8 mouse cellular contexts compared by ENCODE assay signal in the genomic region with DNA sequence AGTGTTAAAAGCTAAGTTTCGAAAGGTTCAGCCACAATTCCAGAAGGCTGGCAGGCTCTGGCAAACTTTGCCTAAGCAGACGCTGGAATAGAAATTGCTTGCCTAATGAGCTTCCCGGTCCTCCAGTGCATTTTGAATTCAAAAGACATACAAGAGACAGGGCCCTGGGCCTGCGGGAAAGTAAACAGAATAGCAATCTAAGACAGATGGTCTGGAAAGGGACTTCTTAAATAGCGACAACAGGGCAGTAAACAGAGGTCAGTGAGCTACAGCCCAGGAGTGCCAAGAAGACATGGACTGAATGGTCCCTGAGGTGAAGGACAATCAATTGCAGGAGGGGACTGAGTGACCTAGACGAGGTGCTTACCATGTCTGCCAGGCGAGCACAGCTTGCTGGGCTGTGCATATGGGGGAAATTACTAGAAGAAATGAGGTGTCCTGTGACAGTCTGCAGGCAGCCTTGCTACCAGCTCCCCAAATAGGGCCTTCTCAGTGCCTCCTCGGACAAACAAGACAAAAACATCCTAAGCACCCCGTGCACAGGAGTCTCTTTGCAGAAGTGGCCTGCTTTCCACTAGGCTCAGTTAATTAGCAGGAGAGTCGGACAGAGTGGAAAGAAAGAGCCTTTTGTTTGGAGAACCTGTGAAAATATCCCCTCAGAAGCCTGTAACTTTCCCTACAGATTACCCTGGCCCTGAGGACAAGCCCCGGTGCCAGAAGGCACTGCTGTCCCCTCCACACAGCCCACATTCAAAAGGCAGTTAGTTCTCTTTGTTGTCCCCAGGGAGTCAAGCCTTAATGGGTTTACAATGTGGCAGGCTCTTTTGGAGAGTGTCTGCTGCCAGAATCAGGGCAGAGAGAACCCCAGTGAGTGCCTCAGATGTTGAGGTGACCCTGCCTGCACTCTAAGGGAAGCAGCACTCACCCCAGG.
DNase-seq lines count a peak whose midpoint lies in the region; ATAC-seq lines count a peak whose summit lies in the region.

No protein-coding gene starts in this region.

- H3K4me2 ChIP-seq in kidney, embryonic 15.5 days, result no peak overlapping the region

- no peak for ATAC-seq in kidney, embryonic 15.5 days (replicated peaks; ENCODE audit: low FRiP score)
- ATAC-seq in megakaryocyte, adult 5-6 weeks (ENCODE audit: poor library complexity, severe bottlenecking), result no peak

- H3K27me3 ChIP-seq in embryonic facial prominence, embryonic 10.5 days (replicated peaks; ENCODE audit: low read depth, poor library complexity, severe bottlenecking), result no peaks in the 10 kb centered on the region
- no peaks in the 10 kb centered on the region for H3K27me3 ChIP-seq in heart, embryonic 10.5 days (ENCODE audit: insufficient read depth, poor library complexity, severe bottlenecking)
- no peaks in the 10 kb centered on the region for H3K27me3 ChIP-seq in kidney, embryonic 15.5 days

- peak overlapping the region; percentile 87 for H3K27ac ChIP-seq in embryonic facial prominence, embryonic 10.5 days (replicated peaks)
- peak overlapping the region; percentile 83 for H3K27ac ChIP-seq in heart, embryonic 10.5 days
- peak overlapping the region; percentile 64 for H3K27ac ChIP-seq in kidney, embryonic 15.5 days

- 10% methylated on average over 11 of the region's 11 CpGs for WGBS in embryonic facial prominence, embryonic 10.5 days
- WGBS in heart, embryonic 10.5 days, result 23% methylated on average over 11 of the region's 11 CpGs
- 35% methylated on average over 11 of the region's 11 CpGs for WGBS in kidney, embryonic 15.5 days

- no peaks in the 10 kb centered on the region for H3K9me3 ChIP-seq in embryonic facial prominence, embryonic 10.5 days
- H3K9me3 ChIP-seq in heart, embryonic 10.5 days, result no peaks in the 10 kb centered on the region
- H3K9me3 ChIP-seq in kidney, embryonic 15.5 days (replicated peaks), result no peaks in the 10 kb centered on the region

- 0 out of 2 replicates have a peak overlapping the region, but pooled peaks have one; percentile 1 for H3K4me3 ChIP-seq in embryonic facial prominence, embryonic 10.5 days
- no peak overlapping the region for H3K4me3 ChIP-seq in heart, embryonic 10.5 days
- H3K4me3 ChIP-seq in kidney, embryonic 15.5 days (replicated peaks), result no peak overlapping the region

- no peak overlapping the region for H3K9ac ChIP-seq in kidney, embryonic 15.5 days

- H3K4me1 ChIP-seq in embryonic facial prominence, embryonic 10.5 days, result peaks cover 30% of the 10 kb centered on the region
- H3K4me1 ChIP-seq in heart, embryonic 10.5 days, result peaks cover 20% of the 10 kb centered on the region
- H3K4me1 ChIP-seq in kidney, embryonic 15.5 days, result peaks cover 31% of the 10 kb centered on the region

- H3K36me3 ChIP-seq in embryonic facial prominence, embryonic 10.5 days (replicated peaks), result no peaks in the 10 kb centered on the region
- no peaks in the 10 kb centered on the region for H3K36me3 ChIP-seq in heart, embryonic 10.5 days
- no peaks in the 10 kb centered on the region for H3K36me3 ChIP-seq in kidney, embryonic 15.5 days

- DNase-seq in layer of hippocampus, adult 18-20 months (ENCODE audit: low spot score in 2 of 2), result peak; percentile 16 to 43
- no peak for DNase-seq in layer of hippocampus, postnatal 25 days (ENCODE audit: extremely low spot score in 1 of 2, low spot score in 1 of 2)
- DNase-seq in embryonic facial prominence, embryonic 10.5 days (ENCODE audit: low spot score), result peak; percentile 56
- no peak for DNase-seq in heart, embryonic 10.5 days (ENCODE audit: low spot score)
- peak; percentile 75 for DNase-seq in lung, postnatal 36 days
- DNase-seq in thymus, postnatal 25 days, result no peak

Comparison
In these comparisons a context has a peak if more than half of its experiments do, and no peak if none do; other contexts are left out.
1. DNase-seq: peak in layer of hippocampus, adult 18-20 months (2 of 2), embryonic facial prominence, embryonic 10.5 days (single experiment) and lung, postnatal 36 days (single experiment); none in layer of hippocampus, postnatal 25 days (0 of 2), heart, embryonic 10.5 days (single experiment) and thymus, postnatal 25 days (single experiment).
2. Peak in every context shown above with its lines, with median percentiles within 50 percentile points of each other: H3K27ac ChIP-seq.